Comparison of ENCODE assay signal across 25 mouse cellular contexts in genomic region chr3:84086337-84086736, GRCm38 (mm10). TPM values are rescaled to one million over a fixed set of nuclear protein-coding genes. Genes with fewer than 3 reads are reported as not detected.
A peak's percentile ranks its signal among the peaks of the same experiment; 100 is the strongest.
DNase-seq lines count a peak whose midpoint lies in the region; ATAC-seq lines count a peak whose summit lies in the region.
"Had no signal": no experiment of that assay in that cellular context is flagged by ENCODE, and none has a peak within 500 bp of the region (broad histone marks: within the 10 kb centered on the region; RNA-seq: fewer than 3 reads in every experiment).

No protein-coding gene starts in this region.

- H3K4me2 ChIP-seq in forebrain, embryonic 16.5 days (ENCODE audit: low read length), result no peak overlapping the region
- no peak overlapping the region for H3K4me2 ChIP-seq in midbrain, embryonic 11.5 days
- H3K4me2 ChIP-seq in intestine, embryonic 16.5 days (ENCODE audit: low read depth, low read length), result no peak overlapping the region
- H3K4me2 ChIP-seq: embryonic facial prominence, embryonic 12.5 days; forebrain, embryonic 12.5 days had no signal

- peaks cover 23% of the 10 kb centered on the region for H3K4me1 ChIP-seq in forebrain, embryonic 10.5 days
- no peaks in the 10 kb centered on the region for H3K4me1 ChIP-seq in forebrain, embryonic 16.5 days (replicated peaks; ENCODE audit: control insufficient read depth, insufficient read depth, low read length)
- peaks cover 8% of the 10 kb centered on the region for H3K4me1 ChIP-seq in midbrain, embryonic 11.5 days (ENCODE audit: control insufficient read depth, insufficient read depth, low read length)
- H3K4me1 ChIP-seq in midbrain, embryonic 10.5 days, result peaks cover 20% of the 10 kb centered on the region
- H3K4me1 ChIP-seq in intestine, embryonic 16.5 days (ENCODE audit: control insufficient read depth, insufficient read depth, low read length), result peaks cover 9% of the 10 kb centered on the region; the same call in 1 of the 2 replicates
- peaks cover 29% of the 10 kb centered on the region for H3K4me1 ChIP-seq in limb, embryonic 10.5 days
- H3K4me1 ChIP-seq: embryonic facial prominence, embryonic 12.5 days had no signal

- H3K4me3 ChIP-seq in forebrain, embryonic 10.5 days, result no peak overlapping the region
- H3K4me3 ChIP-seq in forebrain, embryonic 16.5 days (replicated peaks; ENCODE audit: low read length), result no peak overlapping the region
- no peak overlapping the region for H3K4me3 ChIP-seq in midbrain, embryonic 11.5 days (ENCODE audit: low read depth, low read length)
- H3K4me3 ChIP-seq in midbrain, embryonic 10.5 days, result no peak overlapping the region
- no peak overlapping the region for H3K4me3 ChIP-seq in intestine, embryonic 16.5 days (ENCODE audit: low read length)
- H3K4me3 ChIP-seq in limb, embryonic 10.5 days, result no peak overlapping the region
- H3K4me3 ChIP-seq: embryonic facial prominence, embryonic 10.5 days; embryonic facial prominence, embryonic 12.5 days; forebrain, embryonic 12.5 days had no signal

- WGBS in forebrain, embryonic 10.5 days, result 78% methylated on average over 7 of the region's 7 CpGs
- WGBS in forebrain, embryonic 16.5 days, result 73% methylated on average over 7 of the region's 7 CpGs
- WGBS in midbrain, embryonic 11.5 days, result 76% methylated on average over 7 of the region's 7 CpGs
- WGBS in midbrain, embryonic 10.5 days, result 79% methylated on average over 7 of the region's 7 CpGs
- WGBS in intestine, embryonic 16.5 days, result 69% methylated on average over 7 of the region's 7 CpGs
- WGBS in limb, embryonic 10.5 days, result 88% methylated on average over 7 of the region's 7 CpGs

- peaks cover 5% of the 10 kb centered on the region for H3K9me3 ChIP-seq in forebrain, embryonic 10.5 days
- H3K9me3 ChIP-seq in forebrain, embryonic 16.5 days (ENCODE audit: control insufficient read depth, low read length), result 0 out of 2 replicates have a peak, but pooled peaks cover 3% of the 10 kb centered on the region
- no peaks in the 10 kb centered on the region; the same call in 1 of the 2 replicates for H3K9me3 ChIP-seq in midbrain, embryonic 11.5 days (ENCODE audit: control insufficient read depth, low read length)
- peaks cover 5% of the 10 kb centered on the region for H3K9me3 ChIP-seq in midbrain, embryonic 10.5 days (replicated peaks)
- no peaks in the 10 kb centered on the region; the same call in 1 of the 2 replicates for H3K9me3 ChIP-seq in intestine, embryonic 16.5 days (ENCODE audit: control insufficient read depth, low read length)
- no peaks in the 10 kb centered on the region for H3K9me3 ChIP-seq in limb, embryonic 10.5 days (replicated peaks)
- H3K9me3 ChIP-seq: embryonic facial prominence, embryonic 12.5 days; forebrain, embryonic 12.5 days had no signal

- ATAC-seq in forebrain, embryonic 16.5 days, result no peak
- ATAC-seq in midbrain, embryonic 11.5 days (ENCODE audit: low FRiP score), result no peak
- ATAC-seq in intestine, embryonic 16.5 days, result peak; percentile 87
- ATAC-seq: activated CD4-positive, CD25-positive, alpha-beta regulatory T cell, adult 4 months; CD4-positive, CD25-positive, alpha-beta regulatory T cell, adult 4 months; forebrain, embryonic 14.5 days; Patski had no signal

- no peak overlapping the region for H3K9ac ChIP-seq in forebrain, embryonic 16.5 days (replicated peaks; ENCODE audit: low read depth, low read length)
- no peak overlapping the region for H3K9ac ChIP-seq in midbrain, embryonic 11.5 days (ENCODE audit: low read length)
- H3K9ac ChIP-seq in intestine, embryonic 16.5 days (ENCODE audit: low read depth, low read length), result no peak overlapping the region
- H3K9ac ChIP-seq: embryonic facial prominence, embryonic 12.5 days; forebrain, embryonic 12.5 days had no signal

- H3K27ac ChIP-seq in forebrain, embryonic 10.5 days, result peak overlapping the region; percentile 32; the same call in 1 of the 2 replicates
- H3K27ac ChIP-seq in forebrain, embryonic 16.5 days (ENCODE audit: low read length), result no peak overlapping the region
- no peak overlapping the region for H3K27ac ChIP-seq in midbrain, embryonic 11.5 days (ENCODE audit: low read depth, low read length)
- no peak overlapping the region for H3K27ac ChIP-seq in midbrain, embryonic 10.5 days (replicated peaks)
- no peak overlapping the region for H3K27ac ChIP-seq in intestine, embryonic 16.5 days (ENCODE audit: low read length)
- H3K27ac ChIP-seq in limb, embryonic 10.5 days, result peak overlapping the region; percentile 68
- H3K27ac ChIP-seq: embryonic facial prominence, embryonic 12.5 days; forebrain, embryonic 12.5 days had no signal

- H3K36me3 ChIP-seq in forebrain, embryonic 10.5 days (replicated peaks), result no peaks in the 10 kb centered on the region
- H3K36me3 ChIP-seq in forebrain, embryonic 16.5 days (ENCODE audit: control insufficient read depth, insufficient read depth), result no peaks in the 10 kb centered on the region
- H3K36me3 ChIP-seq in midbrain, embryonic 11.5 days (ENCODE audit: control insufficient read depth, insufficient read depth, low read length), result no peaks in the 10 kb centered on the region
- no peaks in the 10 kb centered on the region for H3K36me3 ChIP-seq in midbrain, embryonic 10.5 days
- H3K36me3 ChIP-seq in intestine, embryonic 16.5 days (ENCODE audit: control insufficient read depth, insufficient read depth, low read length), result no peaks in the 10 kb centered on the region
- H3K36me3 ChIP-seq in limb, embryonic 10.5 days, result no peaks in the 10 kb centered on the region
- H3K36me3 ChIP-seq: embryonic facial prominence, embryonic 10.5 days; embryonic facial prominence, embryonic 12.5 days; forebrain, embryonic 12.5 days had no signal

- DNase-seq in forebrain, embryonic 10.5 days (ENCODE audit: extremely low spot score, low spot score), result no peak
- DNase-seq in midbrain, embryonic 11.5 days (ENCODE audit: low spot score, missing footprints), result peak; percentile 83
- no peak for DNase-seq in midbrain, embryonic 10.5 days (ENCODE audit: low spot score)
- DNase-seq in limb, embryonic 10.5 days (ENCODE audit: low spot score), result no peak
- DNase-seq in layer of hippocampus, postnatal 14 days (ENCODE audit: low spot score in 2 of 2), result no peak
- no peak for DNase-seq in gastrocnemius, postnatal 4 days (ENCODE audit: low spot score in 2 of 2)
- DNase-seq: adrenal gland, adult 8-10 months; adrenal gland, postnatal 14 days; adrenal gland, postnatal 36 days; B cell, adult 2 months; cerebellum, adult 11-12 months; cerebellum, adult 2 months; cerebellum, adult 9-10 months; cerebellum, postnatal 10 days; cerebellum, postnatal 25 days had no signal

- no peaks in the 10 kb centered on the region; the same call in 1 of the 2 replicates for H3K27me3 ChIP-seq in forebrain, embryonic 10.5 days (ENCODE audit: poor library complexity, severe bottlenecking)
- no peaks in the 10 kb centered on the region for H3K27me3 ChIP-seq in forebrain, embryonic 16.5 days (replicated peaks; ENCODE audit: control insufficient read depth, insufficient read depth, low read length)
- peaks cover 2% of the 10 kb centered on the region for H3K27me3 ChIP-seq in midbrain, embryonic 11.5 days (ENCODE audit: control insufficient read depth, insufficient read depth, low read length)
- H3K27me3 ChIP-seq in midbrain, embryonic 10.5 days (ENCODE audit: low read depth, poor library complexity, severe bottlenecking), result peaks cover 57% of the 10 kb centered on the region
- no peaks in the 10 kb centered on the region for H3K27me3 ChIP-seq in intestine, embryonic 16.5 days (replicated peaks; ENCODE audit: control insufficient read depth, insufficient read depth, low read length)
- no peaks in the 10 kb centered on the region for H3K27me3 ChIP-seq in limb, embryonic 10.5 days (ENCODE audit: low read depth, poor library complexity, severe bottlenecking)
- H3K27me3 ChIP-seq: CH12.LX; embryonic facial prominence, embryonic 12.5 days; forebrain, embryonic 12.5 days; Patski had no signal

RNA-seq across cellular contexts. Expression of gene Tmem131l, which starts 46.4 kb away (rescaled TPM):
- 64.6 and 74.8 TPM in 2 replicates for polyA plus RNA-seq in forebrain, embryonic 10.5 days (2016; fragmentation: Nextera tagmentation; extraction: Ambion mirVana)
- polyA plus RNA-seq in forebrain, embryonic 16.5 days (2015; fragmentation: Nextera tagmentation; extraction: Ambion mirVana), result 129 and 134 TPM in 2 replicates
- polyA plus RNA-seq in midbrain, embryonic 11.5 days (2014; fragmentation: Nextera tagmentation; extraction: Ambion mirVana), result 67.1 and 76.3 TPM in 2 replicates
- 59.4 and 68.0 TPM in 2 replicates for polyA plus RNA-seq in midbrain, embryonic 10.5 days (2016; fragmentation: Nextera tagmentation; extraction: Ambion mirVana)
- 18.2 and 19.8 TPM in 2 replicates for polyA plus RNA-seq in intestine, embryonic 16.5 days (2015; fragmentation: Nextera tagmentation; extraction: Ambion mirVana)
- 79.5 and 84.5 TPM in 2 replicates for polyA plus RNA-seq in limb, embryonic 10.5 days (2016; fragmentation: Nextera tagmentation; extraction: Ambion mirVana)
- 10 to 100 TPM; 31.2 to 42.6 TPM for total RNA-seq in layer of hippocampus, postnatal 14 days (2021)
- 10 to 100 TPM; 59.8 to 60.5 TPM for total RNA-seq in gastrocnemius, postnatal 4 days (2021)

Comparison
In these comparisons a context has a peak if more than half of its experiments do, and no peak if none do; other contexts are left out.
1. H3K27ac ChIP-seq: peak in forebrain, embryonic 10.5 days (single experiment) and limb, embryonic 10.5 days (single experiment); none in forebrain, embryonic 16.5 days (single experiment), midbrain, embryonic 11.5 days (single experiment), midbrain, embryonic 10.5 days (single experiment) and intestine, embryonic 16.5 days (single experiment).